Mouse (Mus musculus): ENCODE measurements around the gene Rad54l2. TPM values are rescaled to one million over a fixed set of nuclear protein-coding genes. Genes with fewer than 3 reads are reported as not detected.

The Rad54l2 gene
- polyA plus RNA-seq, 1 experiment from 2014 or later = 6.0 TPM

GRCm38 (mm10) chr9:106733690-106734089 lies 55.3 kb downstream of the Rad54l2 start:
- Histone ChIP-seq H3K4me2 (ENCODE audit: low read length) (no peak overlapping the region), H3K4me1 (ENCODE audit: control insufficient read depth, insufficient read depth, low read length) (no peaks in the 10 kb centered on the region), H3K4me3 (replicated peaks; ENCODE audit: low read depth, low read length) (no peak overlapping the region), H3K27me3 (ENCODE audit: control insufficient read depth, insufficient read depth, low read length) (no peaks in the 10 kb centered on the region), H3K9me3 (ENCODE audit: control insufficient read depth, low read length) (no peaks in the 10 kb centered on the region), H3K27ac (replicated peaks; ENCODE audit: low read depth, low read length) (no peak overlapping the region), H3K36me3 (ENCODE audit: control insufficient read depth, insufficient read depth, low read length) (no peaks in the 10 kb centered on the region), H3K9ac (replicated peaks; ENCODE audit: low read length) (no peak overlapping the region)
- ATAC-seq (ENCODE audit: low FRiP score, low TSS enrichment) (no peak), DNase-seq (no peak)
- 76% methylated on average over 2 of the region's 2 CpGs for WGBS

GRCm38 (mm10) chr9:106729416-106729815 lies 59.6 kb downstream of the Rad54l2 start:
- Histone ChIP-seq H3K4me2 (ENCODE audit: low read length) (no peak overlapping the region), H3K4me1 (ENCODE audit: control insufficient read depth, insufficient read depth, low read length) (no peaks in the 10 kb centered on the region), H3K27me3 (ENCODE audit: control insufficient read depth, insufficient read depth, low read length) (no peaks in the 10 kb centered on the region), H3K36me3 (ENCODE audit: control insufficient read depth, insufficient read depth, low read length) (no peaks in the 10 kb centered on the region), H3K9me3 (ENCODE audit: control insufficient read depth, low read length) (no peaks in the 10 kb centered on the region), H3K27ac (replicated peaks; ENCODE audit: low read depth, low read length) (no peak overlapping the region), H3K4me3 (replicated peaks; ENCODE audit: low read depth, low read length) (no peak overlapping the region), H3K9ac (replicated peaks; ENCODE audit: low read length) (no peak overlapping the region)
- no peak for DNase-seq
- 97% methylated on average over 2 of the region's 2 CpGs for WGBS
- ATAC-seq (ENCODE audit: low FRiP score, low TSS enrichment) = no peak

GRCm38 (mm10) chr9:106726891-106727290 lies 62.1 kb downstream of the Rad54l2 start:
- H3K9ac ChIP-seq (replicated peaks; ENCODE audit: low read length) = no peak overlapping the region
- DNase-seq (no peak), ATAC-seq (ENCODE audit: low FRiP score, low TSS enrichment) (no peak)
- H3K4me1 ChIP-seq (ENCODE audit: control insufficient read depth, insufficient read depth, low read length) = no peaks in the 10 kb centered on the region
- no peak overlapping the region for H3K4me2 ChIP-seq (ENCODE audit: low read length)
- H3K27me3 ChIP-seq (ENCODE audit: control insufficient read depth, insufficient read depth, low read length) = no peaks in the 10 kb centered on the region
- H3K4me3 ChIP-seq (replicated peaks; ENCODE audit: low read depth, low read length) = no peak overlapping the region
- H3K27ac ChIP-seq (replicated peaks; ENCODE audit: low read depth, low read length) = no peak overlapping the region
- H3K9me3 ChIP-seq (ENCODE audit: control insufficient read depth, low read length) = no peaks in the 10 kb centered on the region
- WGBS = 96% methylated on average over 1 of the region's 1 CpGs
- no peaks in the 10 kb centered on the region for H3K36me3 ChIP-seq (ENCODE audit: control insufficient read depth, insufficient read depth, low read length)

- no peak overlapping the region for H3K4me2 ChIP-seq (ENCODE audit: low read length)
- H3K4me1 ChIP-seq (ENCODE audit: control insufficient read depth, insufficient read depth, low read length) = no peaks in the 10 kb centered on the region
- peaks cover 5% of the 10 kb centered on the region; the same call in 1 of the 2 replicates for H3K36me3 ChIP-seq (ENCODE audit: control insufficient read depth, insufficient read depth, low read length)
- WGBS = 100% methylated on average over 2 of the region's 2 CpGs
- no peak for DNase-seq
- no peak overlapping the region for H3K9ac ChIP-seq (replicated peaks; ENCODE audit: low read length)
- no peak overlapping the region for H3K4me3 ChIP-seq (replicated peaks; ENCODE audit: low read depth, low read length)
- no peaks in the 10 kb centered on the region for H3K9me3 ChIP-seq (ENCODE audit: control insufficient read depth, low read length)
- no peaks in the 10 kb centered on the region for H3K27me3 ChIP-seq (ENCODE audit: control insufficient read depth, insufficient read depth, low read length)
- no peak for ATAC-seq (ENCODE audit: low FRiP score, low TSS enrichment)
- no peak overlapping the region for H3K27ac ChIP-seq (replicated peaks; ENCODE audit: low read depth, low read length)
Measured at GRCm38 (mm10) chr9:106725435-106725834, 63.6 kb downstream of the Rad54l2 start.

GRCm38 (mm10) chr9:106724864-106725263 lies 64.1 kb downstream of the Rad54l2 start:
- Histone ChIP-seq H3K4me1 (ENCODE audit: control insufficient read depth, insufficient read depth, low read length) (no peaks in the 10 kb centered on the region), H3K27ac (replicated peaks; ENCODE audit: low read depth, low read length) (no peak overlapping the region), H3K4me3 (replicated peaks; ENCODE audit: low read depth, low read length) (no peak overlapping the region), H3K9me3 (ENCODE audit: control insufficient read depth, low read length) (no peaks in the 10 kb centered on the region), H3K9ac (replicated peaks; ENCODE audit: low read length) (no peak overlapping the region), H3K27me3 (ENCODE audit: control insufficient read depth, insufficient read depth, low read length) (no peaks in the 10 kb centered on the region), H3K4me2 (ENCODE audit: low read length) (no peak overlapping the region), H3K36me3 (ENCODE audit: control insufficient read depth, insufficient read depth, low read length) (peaks cover 11% of the 10 kb centered on the region; the same call in 1 of the 2 replicates)
- WGBS = 94% methylated on average over 1 of the region's 1 CpGs
- ATAC-seq (ENCODE audit: low FRiP score, low TSS enrichment) (no peak), DNase-seq (no peak)

- ATAC-seq (ENCODE audit: low FRiP score, low TSS enrichment) (no peak), DNase-seq (no peak)
- Histone ChIP-seq H3K36me3 (ENCODE audit: control insufficient read depth, insufficient read depth, low read length) (peaks cover 82% of the 10 kb centered on the region), H3K4me2 (ENCODE audit: low read length) (no peak overlapping the region), H3K27ac (replicated peaks; ENCODE audit: low read depth, low read length) (no peak overlapping the region), H3K27me3 (ENCODE audit: control insufficient read depth, insufficient read depth, low read length) (no peaks in the 10 kb centered on the region), H3K9me3 (ENCODE audit: control insufficient read depth, low read length) (no peaks in the 10 kb centered on the region), H3K4me1 (ENCODE audit: control insufficient read depth, insufficient read depth, low read length) (no peaks in the 10 kb centered on the region), H3K4me3 (replicated peaks; ENCODE audit: low read depth, low read length) (no peak overlapping the region), H3K9ac (replicated peaks; ENCODE audit: low read length) (no peak overlapping the region)
- 97% methylated on average over 4 of the region's 4 CpGs for WGBS
Measured at GRCm38 (mm10) chr9:106716729-106717128, 72.3 kb downstream of the Rad54l2 start.

- no peak overlapping the region for H3K9ac ChIP-seq (replicated peaks; ENCODE audit: low read length)
- peaks cover 87% of the 10 kb centered on the region for H3K36me3 ChIP-seq (ENCODE audit: control insufficient read depth, insufficient read depth, low read length)
- 96% methylated on average over 2 of the region's 2 CpGs for WGBS
- no peak for ATAC-seq (ENCODE audit: low FRiP score, low TSS enrichment)
- H3K4me3 ChIP-seq (replicated peaks; ENCODE audit: low read depth, low read length) = no peak overlapping the region
- no peak overlapping the region for H3K4me2 ChIP-seq (ENCODE audit: low read length)
- H3K27me3 ChIP-seq (ENCODE audit: control insufficient read depth, insufficient read depth, low read length) = no peaks in the 10 kb centered on the region
- DNase-seq = no peak
- H3K9me3 ChIP-seq (ENCODE audit: control insufficient read depth, low read length) = no peaks in the 10 kb centered on the region
- H3K4me1 ChIP-seq (ENCODE audit: control insufficient read depth, insufficient read depth, low read length) = no peaks in the 10 kb centered on the region
- no peak overlapping the region for H3K27ac ChIP-seq (replicated peaks; ENCODE audit: low read depth, low read length)
Measured at GRCm38 (mm10) chr9:106716232-106716631, 72.8 kb downstream of the Rad54l2 start.

- Histone ChIP-seq H3K36me3 (ENCODE audit: control insufficient read depth, insufficient read depth, low read length) (peaks cover 87% of the 10 kb centered on the region), H3K4me3 (replicated peaks; ENCODE audit: low read depth, low read length) (no peak overlapping the region)
Measured at GRCm38 (mm10) chr9:106712470-106712869, 76.5 kb downstream of the Rad54l2 start.

GRCm38 (mm10) chr9:106692973-106693481 lies 96.0 kb downstream of the Rad54l2 start:
- no peak overlapping the region for H3K4me3 ChIP-seq (replicated peaks; ENCODE audit: low read depth, low read length)
- ATAC-seq (ENCODE audit: low FRiP score, low TSS enrichment) (no peak), DNase-seq (no peak)
- H3K27me3 ChIP-seq (ENCODE audit: control insufficient read depth, insufficient read depth, low read length) = no peaks in the 10 kb centered on the region
- H3K36me3 ChIP-seq (ENCODE audit: control insufficient read depth, insufficient read depth, low read length) = peaks cover 58% of the 10 kb centered on the region
- H3K4me1 ChIP-seq (ENCODE audit: control insufficient read depth, insufficient read depth, low read length) = no peaks in the 10 kb centered on the region
- WGBS = 92% methylated on average over 11 of the region's 11 CpGs
- H3K4me2 ChIP-seq (ENCODE audit: low read length) = no peak overlapping the region
- no peak overlapping the region for H3K27ac ChIP-seq (replicated peaks; ENCODE audit: low read depth, low read length)
- H3K9me3 ChIP-seq (ENCODE audit: control insufficient read depth, low read length) = no peaks in the 10 kb centered on the region
- H3K9ac ChIP-seq (replicated peaks; ENCODE audit: low read length) = no peak overlapping the region

More at GRCm38 (mm10) chr9:106712470-106712869, 76.5 kb downstream of the Rad54l2 start:
- Histone ChIP-seq H3K4me1 (ENCODE audit: control insufficient read depth, insufficient read depth, low read length) (no peaks in the 10 kb centered on the region), H3K9ac (replicated peaks; ENCODE audit: low read length) (no peak overlapping the region), H3K27ac (replicated peaks; ENCODE audit: low read depth, low read length) (no peak overlapping the region), H3K9me3 (ENCODE audit: control insufficient read depth, low read length) (no peaks in the 10 kb centered on the region), H3K27me3 (ENCODE audit: control insufficient read depth, insufficient read depth, low read length) (no peaks in the 10 kb centered on the region), H3K4me2 (ENCODE audit: low read length) (no peak overlapping the region)
- WGBS = 97% methylated on average over 2 of the region's 2 CpGs
- ATAC-seq (ENCODE audit: low FRiP score, low TSS enrichment) = no peak
- DNase-seq = no peak

Measured in midbrain, embryonic 14.5 days (tissue).